Mouse (Mus musculus) myocyte (in vitro differentiated cells): Measurements from ENCODE around the gene Tm4sf5.

Source experiments
- E2F4 ChIP-seq: IDR thresholded peaks from one replicate; pipeline ENCODE4 v1.6.1; 2011; ENCODE audit warnings: mild to moderate bottlenecking, control low read depth, moderate library complexity; ENCODE audit not compliant: insufficient read depth
- POLR2A ChIP-seq: IDR thresholded peaks from one replicate; pipeline ENCODE4 v1.6.1; 2011; ENCODE audit warnings: low read depth, mild to moderate bottlenecking, control low read depth, moderate library complexity; ENCODE audit not compliant: insufficient read length

DNA sequence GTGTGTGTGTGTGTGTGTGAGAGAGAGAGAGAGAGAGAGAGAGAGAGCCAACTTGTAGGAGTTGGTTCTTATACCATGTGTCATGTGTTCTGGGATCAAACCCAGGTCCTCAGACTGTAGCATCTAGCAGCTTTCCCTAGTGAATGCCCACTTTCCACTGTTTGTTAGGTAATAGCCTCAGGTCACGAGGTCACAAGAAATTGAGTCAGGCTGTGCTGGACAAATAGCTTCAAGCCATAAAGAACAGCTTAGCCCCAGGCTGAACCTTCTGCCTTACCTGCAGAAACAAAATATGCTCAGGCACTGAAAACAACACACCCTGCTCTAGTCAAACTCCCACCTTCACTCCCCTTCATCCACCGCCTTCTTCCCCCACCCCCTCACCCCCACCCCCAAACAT is 6.2 kb downstream of the Tm4sf5 start:
- TF ChIP-seq E2F4: no peak
- TF ChIP-seq POLR2A: no peak
